Mouse (Mus musculus) limb, embryonic 13.5 days (tissue): ENCODE measurements around the gene Hps5. TPM values are rescaled to one million over a fixed set of nuclear protein-coding genes. Genes with fewer than 3 reads are reported as not detected.
"Not testable (repeated sequence)": the region's sequence is repeated elsewhere in the genome, so short reads cannot be mapped to it uniquely, and the experiment has no call there.

ENCODE experiments used
- ATAC-seq: fragments of 200-750 bp; cut with Nextera tagmentation; 2 replicates; pipeline ENCODE4 v1.8.0; 2017; ENCODE audit warnings: low read depth, moderate number of reproducible peaks, moderate TSS enrichment; ENCODE audit not compliant: low FRiP score
- H3K27ac ChIP-seq: fragments of 300-500 bp; sonication (generic); 2 replicates; pipeline ENCODE4 v1.5.1; 2015; ENCODE audit warnings: inconsistent platforms, mild to moderate bottlenecking, moderate library complexity
- H3K27me3 ChIP-seq: fragments of 300-500 bp; sonication (generic); 2 replicates; pipeline ENCODE4 v1.6.1; 2015; ENCODE audit warnings: mild to moderate bottlenecking, inconsistent platforms
- H3K36me3 ChIP-seq: fragments of 300-500 bp; sonication (generic); 2 replicates; pipeline ENCODE4 v1.6.1; 2015; ENCODE audit warnings: inconsistent platforms, mild to moderate bottlenecking, moderate library complexity
- H3K4me1 ChIP-seq: fragments of 300-500 bp; sonication (generic); 2 replicates; pipeline ENCODE4 v1.6.1; 2015; ENCODE audit warnings: inconsistent platforms
- H3K4me2 ChIP-seq: fragments of 300-500 bp; sonication (generic); replicated peaks from 2 replicates; pipeline ENCODE4 v1.6.1; 2015; ENCODE audit warnings: inconsistent platforms, mild to moderate bottlenecking, moderate library complexity
- H3K4me3 ChIP-seq: fragments of 300-500 bp; sonication (generic); 2 replicates; pipeline ENCODE4 v1.5.1; 2015; ENCODE audit warnings: moderate library complexity, mild to moderate bottlenecking, inconsistent platforms
- H3K9ac ChIP-seq: fragments of 300-500 bp; sonication (generic); 2 replicates; pipeline ENCODE4 v1.6.1; 2015; ENCODE audit warnings: mild to moderate bottlenecking, inconsistent platforms
- H3K9me3 ChIP-seq: fragments of 300-500 bp; sonication (generic); 2 replicates; pipeline ENCODE4 v1.6.1; 2016; ENCODE audit warnings: inconsistent platforms
- whole genome bisulfite sequencing: fragments of 180-500 bp; shearing (Covaris S2); methylation state at CpG from one replicate; pipeline ENCODE4 v1.1.7; 2015; 5-methylcytosine and 5-hydroxymethylcytosine counted together
- polyA plus RNA-seq: library from polyadenylated mRNA; unstranded; fragments of >200 nt; fragmentation: Nextera tagmentation; extraction: Ambion mirVana; gene quantifications from 2 replicates; pipeline ENCODE4 v1.2.1, GENCODE M21; 2015

The Hps5 gene
- polyA plus RNA-seq, 1 experiment from 2014 or later: 22.2 TPM

DNA sequence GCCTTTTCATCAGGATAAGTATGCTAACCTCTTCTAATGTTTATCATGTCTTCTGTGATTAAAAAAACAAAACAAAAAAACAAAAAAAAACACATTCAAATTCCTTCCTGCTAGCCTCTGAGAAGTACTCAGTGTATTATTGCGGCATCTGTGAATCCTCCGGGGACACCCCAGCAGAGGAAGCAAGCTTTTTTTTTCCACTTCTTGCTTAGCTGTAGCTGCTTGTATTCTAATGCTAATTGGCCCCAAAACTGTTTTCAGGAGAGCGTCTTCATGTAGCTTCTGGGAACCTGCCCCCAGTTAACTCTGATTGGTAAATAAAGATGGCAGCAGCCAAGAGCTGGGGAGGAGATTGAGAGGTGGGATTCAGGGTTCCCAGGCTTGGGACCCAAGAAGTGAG, 47.4 kb downstream of the Hps5 start:
- no peak for ATAC-seq
- no peak overlapping the region for H3K4me2 ChIP-seq
- 65% methylated on average over 3 of the region's 3 CpGs for WGBS

DNA sequence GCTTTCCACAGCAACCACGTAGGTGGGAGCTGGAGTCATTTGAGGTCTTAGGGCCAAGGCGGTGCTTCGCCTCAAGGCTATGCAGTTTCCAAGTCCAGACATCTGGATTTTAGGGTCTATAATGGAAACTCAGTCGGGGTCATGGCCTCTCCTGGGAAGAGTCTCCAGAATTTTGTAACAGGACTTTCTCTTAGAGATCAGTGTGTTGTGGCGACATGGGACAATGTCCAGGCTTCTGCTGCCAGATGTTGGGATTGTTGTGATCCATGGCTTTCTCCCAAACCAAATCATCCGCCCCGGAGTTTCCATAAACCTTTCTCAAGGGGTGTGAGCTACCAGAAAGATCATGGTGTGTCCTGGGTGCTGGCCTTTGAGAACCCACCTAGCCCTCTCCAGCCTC, 49.5 kb downstream of the Hps5 start:
- WGBS: 54% methylated on average over 7 of the region's 7 CpGs
- H3K9ac ChIP-seq: no peak overlapping the region

More for the DNA sequence above, 47.4 kb downstream of the Hps5 start:
- Histone ChIP-seq H3K9ac (no peak overlapping the region), H3K9me3 (no peaks in the 10 kb centered on the region), H3K4me1 (no peaks in the 10 kb centered on the region), H3K27ac (no peak overlapping the region), H3K36me3 (no peaks in the 10 kb centered on the region), H3K27me3 (no peaks in the 10 kb centered on the region), H3K4me3 (no peak overlapping the region)

DNA sequence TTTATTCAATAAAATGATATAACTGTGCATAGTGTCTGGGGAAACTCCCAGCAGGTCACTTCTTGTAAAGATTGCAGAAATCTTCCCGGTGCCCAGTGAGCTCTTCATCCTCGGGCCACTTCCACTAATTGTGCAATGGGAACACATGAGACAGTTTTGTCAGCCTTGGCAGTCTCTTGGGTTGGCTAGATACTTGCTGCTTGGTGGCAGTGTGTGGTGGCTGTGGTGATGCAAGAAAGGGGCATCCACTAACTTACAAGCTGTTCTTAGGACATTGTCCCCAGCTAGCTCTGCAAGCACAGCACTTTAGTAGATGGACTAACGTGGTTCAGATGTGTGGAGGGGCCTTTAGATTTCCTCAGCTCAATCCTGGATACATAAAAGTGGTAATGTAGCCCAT, 50.0 kb downstream of the Hps5 start:
- no peaks in the 10 kb centered on the region for H3K4me1 ChIP-seq
- H3K9ac ChIP-seq: no peak overlapping the region
- no peaks in the 10 kb centered on the region for H3K36me3 ChIP-seq
- H3K9me3 ChIP-seq: no peaks in the 10 kb centered on the region
- H3K4me3 ChIP-seq: no peak overlapping the region
- H3K4me2 ChIP-seq: no peak overlapping the region
- no peak for ATAC-seq
- no peaks in the 10 kb centered on the region for H3K27me3 ChIP-seq
- H3K27ac ChIP-seq: no peak overlapping the region
- 63% methylated on average over 3 of the region's 3 CpGs for WGBS

More for the DNA sequence above, 49.5 kb downstream of the Hps5 start:
- no peak for ATAC-seq
- no peak overlapping the region for H3K4me2 ChIP-seq
- no peaks in the 10 kb centered on the region for H3K9me3 ChIP-seq
- no peaks in the 10 kb centered on the region for H3K27me3 ChIP-seq
- H3K36me3 ChIP-seq: no peaks in the 10 kb centered on the region
- H3K4me1 ChIP-seq: no peaks in the 10 kb centered on the region
- no peak overlapping the region for H3K4me3 ChIP-seq
- no peak overlapping the region for H3K27ac ChIP-seq

DNA sequence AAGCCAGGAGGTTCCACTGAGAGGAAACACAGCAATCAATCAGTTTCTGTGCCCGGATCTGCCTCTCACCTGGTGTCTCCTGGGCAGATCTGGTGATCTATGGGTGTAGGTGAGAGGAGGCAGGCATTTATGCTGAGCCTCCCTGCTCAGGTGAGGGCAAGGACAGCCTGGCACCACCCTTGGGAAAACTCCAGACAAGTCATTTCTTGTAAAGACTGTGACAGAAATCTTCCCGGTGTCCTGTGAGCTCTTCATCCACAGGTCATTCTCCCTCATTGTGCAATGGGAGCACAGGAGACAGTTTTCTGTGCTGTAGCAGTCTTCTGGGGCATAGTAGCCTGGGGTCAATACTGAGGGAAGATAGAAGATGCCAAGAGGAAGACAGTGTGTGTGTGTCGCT, 53.0 kb downstream of the Hps5 start, which contains the start of gene Saa1:
TSS of gene Saa1 (minus strand) at position 101 of the 400 bp plus-strand sequence.
- not testable (repeated sequence) for H3K4me3 ChIP-seq, H3K27me3 ChIP-seq, H3K27ac ChIP-seq, H3K4me1 ChIP-seq, H3K36me3 ChIP-seq, H3K4me2 ChIP-seq, ATAC-seq, H3K9ac ChIP-seq, H3K9me3 ChIP-seq
- 68% methylated on average over 3 of the region's 3 CpGs for WGBS

DNA sequence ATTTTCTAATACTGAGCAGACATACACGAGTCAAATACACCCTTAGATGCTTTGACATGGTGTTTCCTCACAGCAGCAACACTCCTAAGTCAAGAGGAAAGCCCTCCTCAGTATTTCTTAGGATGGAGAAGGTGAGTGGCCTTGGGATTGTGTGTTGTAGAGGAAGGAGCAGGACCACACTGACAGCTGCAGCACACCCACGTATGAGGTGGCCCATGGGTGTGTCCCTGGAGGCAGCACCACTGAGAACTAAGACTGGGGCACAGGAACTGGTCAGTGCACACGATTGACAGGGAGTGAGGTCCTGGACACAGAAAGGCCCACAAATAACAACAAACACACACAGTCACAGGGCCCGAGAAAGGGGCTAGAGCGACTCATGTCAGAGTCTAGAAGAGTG, 55.8 kb downstream of the Hps5 start:
- not testable (repeated sequence) for H3K9ac ChIP-seq, H3K27me3 ChIP-seq, H3K4me1 ChIP-seq, H3K9me3 ChIP-seq, ATAC-seq, H3K4me3 ChIP-seq, H3K36me3 ChIP-seq, H3K4me2 ChIP-seq, H3K27ac ChIP-seq
- WGBS: 80% methylated on average over 5 of the region's 5 CpGs

DNA sequence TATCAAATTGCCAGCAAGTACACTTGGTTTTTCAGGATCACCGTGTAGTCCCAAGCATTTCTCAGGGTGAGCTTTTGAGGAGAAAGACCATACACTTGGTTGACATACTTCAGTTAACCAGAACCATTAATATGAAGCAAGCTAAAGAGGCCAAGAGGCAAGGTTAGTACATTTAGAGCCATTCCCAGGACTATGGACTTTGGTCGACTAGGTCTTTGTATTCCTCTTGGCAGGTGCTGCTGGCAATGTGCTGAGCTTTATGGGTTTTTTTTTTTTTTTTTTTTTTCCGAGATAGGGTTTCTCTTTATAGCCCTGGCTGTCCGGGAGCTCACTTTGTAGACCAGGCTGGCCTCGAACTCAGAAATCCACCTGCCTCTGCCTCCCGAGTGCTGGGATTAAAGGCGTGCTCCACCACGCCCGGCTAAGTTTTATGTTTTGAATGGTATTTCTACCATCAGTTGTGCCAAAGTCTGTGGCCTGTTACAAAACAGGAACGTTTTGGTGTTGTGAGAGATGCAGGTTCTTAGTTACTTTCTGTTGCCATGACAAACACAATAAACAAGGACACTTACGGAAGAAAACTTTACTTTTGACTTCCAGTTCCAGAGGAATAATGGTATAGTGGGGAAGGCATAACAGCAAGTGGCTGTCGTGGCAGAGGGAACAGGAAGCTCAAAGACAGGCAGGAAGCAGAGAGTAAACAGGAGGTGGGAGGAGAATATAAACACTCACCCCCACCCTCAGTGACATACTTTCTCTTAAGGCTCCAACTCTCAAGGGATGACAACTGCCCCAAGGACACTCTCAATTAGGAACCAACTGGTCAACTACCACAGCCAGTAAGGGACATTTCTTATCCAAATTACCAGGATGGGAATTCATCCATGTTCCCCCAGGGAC, 57.1 kb downstream of the Hps5 start:
- ATAC-seq: no peak
- no peaks in the 10 kb centered on the region for H3K4me1 ChIP-seq
- no peak overlapping the region for H3K4me2 ChIP-seq
- WGBS: 75% methylated on average over 12 of the region's 12 CpGs
- no peak overlapping the region for H3K9ac ChIP-seq
- H3K36me3 ChIP-seq: no peaks in the 10 kb centered on the region
- H3K27me3 ChIP-seq: no peaks in the 10 kb centered on the region
- no peak overlapping the region for H3K27ac ChIP-seq
- H3K4me3 ChIP-seq: no peak overlapping the region
- H3K9me3 ChIP-seq: no peaks in the 10 kb centered on the region

DNA sequence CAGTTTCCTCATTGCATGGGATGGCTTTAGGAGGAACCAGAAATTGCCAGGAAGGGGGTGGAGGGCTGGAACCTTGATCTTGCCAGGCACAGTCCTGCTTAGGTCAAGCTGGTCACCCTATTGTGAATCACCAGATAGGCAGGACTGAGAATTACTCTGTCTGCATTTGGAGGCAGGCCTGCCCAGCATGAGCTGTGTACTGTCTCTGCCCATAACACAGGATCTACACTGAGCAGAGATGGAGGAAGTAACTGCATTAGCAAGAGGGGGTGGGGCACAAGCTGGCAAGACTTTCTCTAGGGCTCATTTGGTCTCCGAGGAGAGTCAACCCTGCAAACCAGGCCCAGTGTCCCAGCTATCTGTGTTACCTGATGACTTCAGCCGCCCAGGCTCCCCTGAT, 60.9 kb downstream of the Hps5 start:
- H3K9me3 ChIP-seq: no peaks in the 10 kb centered on the region
- H3K36me3 ChIP-seq: no peaks in the 10 kb centered on the region
- H3K4me1 ChIP-seq: no peaks in the 10 kb centered on the region
- H3K4me3 ChIP-seq: no peak overlapping the region
- 66% methylated on average over 2 of the region's 2 CpGs for WGBS
- H3K27me3 ChIP-seq: no peaks in the 10 kb centered on the region
- no peak overlapping the region for H3K27ac ChIP-seq
- no peak for ATAC-seq
- no peak overlapping the region for H3K9ac ChIP-seq
- no peak overlapping the region for H3K4me2 ChIP-seq

DNA sequence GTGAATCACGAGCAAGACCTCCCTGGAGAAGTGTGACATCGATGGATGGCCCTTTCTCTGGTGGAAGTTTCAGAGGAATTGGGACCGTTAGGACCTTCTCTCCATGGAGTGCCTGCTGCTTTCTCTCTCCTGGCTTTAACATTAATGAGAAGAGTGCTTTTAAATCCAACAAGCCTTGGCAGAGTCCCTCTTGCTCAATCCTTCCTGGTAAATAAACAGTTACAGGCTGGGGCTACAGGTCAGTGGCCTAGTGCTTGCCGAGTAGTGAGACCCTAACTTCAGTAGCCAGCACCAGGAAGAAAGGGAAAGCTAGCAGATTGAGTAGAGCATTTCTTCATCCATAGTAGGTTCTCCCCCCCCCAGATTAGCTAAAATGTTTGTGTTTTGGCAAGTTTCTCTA, 63.4 kb downstream of the Hps5 start, which contains the start of gene Saa4:
TSS of gene Saa4 (minus strand) at position 146 of the 400 bp plus-strand sequence.
- no peak for ATAC-seq
- H3K4me1 ChIP-seq: no peaks in the 10 kb centered on the region
- H3K36me3 ChIP-seq: no peaks in the 10 kb centered on the region
- H3K4me3 ChIP-seq: no peak within 1 kb of the TSS
- H3K27ac ChIP-seq: no peak within 1 kb of the TSS
- H3K9me3 ChIP-seq: no peaks in the 10 kb centered on the region
- no peaks in the 10 kb centered on the region for H3K27me3 ChIP-seq
- no peak within 1 kb of the TSS for H3K9ac ChIP-seq
- WGBS: 76% methylated on average over 4 of the region's 4 CpGs
- no peak within 1 kb of the TSS for H3K4me2 ChIP-seq

DNA sequence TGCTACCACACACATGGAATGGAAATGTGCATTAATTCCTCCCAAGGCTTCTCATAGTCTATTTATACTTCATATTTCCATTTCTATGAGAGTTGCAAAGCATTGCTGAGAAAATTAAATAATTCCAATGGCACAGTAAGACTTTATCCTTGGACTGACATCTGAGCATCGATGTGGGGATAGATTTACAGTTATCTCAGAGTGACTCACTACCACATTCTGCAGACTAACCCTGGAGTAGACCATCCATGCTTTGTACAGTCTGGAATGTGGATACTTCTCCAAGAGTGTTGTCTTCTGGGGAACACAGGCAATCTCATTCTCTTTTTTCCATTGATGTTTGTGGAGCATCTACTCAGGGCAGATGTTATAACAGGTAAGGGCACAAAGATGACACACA, 68.3 kb downstream of the Hps5 start:
- H3K4me1 ChIP-seq: no peaks in the 10 kb centered on the region
- no peak overlapping the region for H3K4me3 ChIP-seq
- no peaks in the 10 kb centered on the region for H3K27me3 ChIP-seq
- H3K9ac ChIP-seq: no peak overlapping the region
- H3K4me2 ChIP-seq: no peak overlapping the region
- ATAC-seq: no peak
- WGBS: 91% methylated on average over 1 of the region's 1 CpGs
- H3K36me3 ChIP-seq: no peaks in the 10 kb centered on the region
- H3K9me3 ChIP-seq: no peaks in the 10 kb centered on the region
- no peak overlapping the region for H3K27ac ChIP-seq

DNA sequence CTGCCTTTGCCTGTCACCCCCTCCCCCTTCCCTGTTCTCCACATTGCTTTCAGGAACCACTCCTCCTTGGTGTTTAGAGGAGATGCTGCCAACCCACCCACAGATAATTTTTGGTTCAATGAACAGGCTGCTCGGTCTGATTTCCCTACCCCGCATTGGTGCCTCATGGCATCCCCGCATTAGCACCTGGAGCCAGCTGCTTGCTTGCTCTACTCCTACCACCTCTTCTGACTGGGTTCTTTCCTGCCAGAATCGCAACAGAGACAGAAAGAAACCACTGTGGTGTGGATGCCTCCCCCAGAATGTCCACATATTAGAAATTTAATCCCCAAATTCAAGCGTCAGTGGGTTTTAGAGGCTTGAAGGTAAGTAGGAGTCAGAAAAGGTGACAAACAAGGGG, 71.5 kb downstream of the Hps5 start:
- H3K9me3 ChIP-seq: no peaks in the 10 kb centered on the region
- no peak overlapping the region for H3K27ac ChIP-seq
- no peaks in the 10 kb centered on the region for H3K4me1 ChIP-seq
- no peak overlapping the region for H3K4me3 ChIP-seq
- 74% methylated on average over 5 of the region's 5 CpGs for WGBS
- no peaks in the 10 kb centered on the region for H3K36me3 ChIP-seq
- no peak overlapping the region for H3K4me2 ChIP-seq
- H3K9ac ChIP-seq: no peak overlapping the region
- H3K27me3 ChIP-seq: no peaks in the 10 kb centered on the region; the same call in 1 of the 2 replicates
- no peak for ATAC-seq

DNA sequence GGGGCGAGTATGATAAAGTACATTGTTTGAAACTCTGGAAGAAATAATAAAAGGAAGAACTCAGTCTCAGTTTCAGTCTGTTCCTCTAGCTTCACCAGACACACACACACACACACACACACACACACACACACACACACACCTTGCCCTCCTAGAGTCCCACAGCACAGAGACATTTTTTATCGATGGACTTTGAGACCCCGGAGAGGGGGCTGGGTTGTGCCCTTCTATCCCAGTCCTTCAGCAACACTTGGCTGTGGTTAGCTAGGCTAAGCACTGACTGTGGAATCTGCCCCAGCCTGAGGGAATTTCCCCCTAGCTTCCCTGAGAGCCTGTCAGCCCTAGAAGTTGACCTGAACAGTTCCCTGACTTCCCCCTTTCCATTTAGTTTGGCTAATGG, 72.0 kb downstream of the Hps5 start:
- no peak overlapping the region for H3K4me2 ChIP-seq
- H3K27me3 ChIP-seq: no peaks in the 10 kb centered on the region; the same call in 1 of the 2 replicates
- no peaks in the 10 kb centered on the region for H3K36me3 ChIP-seq
- 92% methylated on average over 3 of the region's 3 CpGs for WGBS
- H3K4me1 ChIP-seq: no peaks in the 10 kb centered on the region
- no peak overlapping the region for H3K9ac ChIP-seq
- ATAC-seq: no peak
- H3K4me3 ChIP-seq: no peak overlapping the region
- H3K9me3 ChIP-seq: no peaks in the 10 kb centered on the region
- no peak overlapping the region for H3K27ac ChIP-seq

DNA sequence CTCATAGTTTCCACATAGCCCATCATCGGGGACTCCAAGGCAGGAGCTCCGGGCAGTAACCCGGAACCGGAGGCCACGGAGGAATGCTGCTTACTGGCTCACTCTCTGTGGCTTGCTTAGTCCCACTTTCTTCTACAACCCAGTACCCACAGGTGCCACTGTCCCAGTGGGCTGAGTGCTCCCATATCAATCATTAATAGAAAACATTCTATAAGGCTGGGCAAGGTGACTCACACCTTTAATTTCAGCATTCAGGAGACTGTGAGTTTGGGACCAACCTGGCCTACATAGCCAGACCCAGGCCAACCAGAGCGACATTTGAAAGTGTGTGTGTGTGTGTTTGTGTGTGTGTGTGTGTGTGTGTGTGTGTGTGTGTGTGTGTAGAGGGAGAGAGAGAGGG, 72.5 kb downstream of the Hps5 start:
- no peak overlapping the region for H3K27ac ChIP-seq
- no peaks in the 10 kb centered on the region for H3K9me3 ChIP-seq
- H3K4me3 ChIP-seq: no peak overlapping the region
- 91% methylated on average over 6 of the region's 6 CpGs for WGBS
- ATAC-seq: no peak
- H3K4me2 ChIP-seq: no peak overlapping the region
- no peaks in the 10 kb centered on the region for H3K4me1 ChIP-seq
- H3K27me3 ChIP-seq: no peaks in the 10 kb centered on the region; the same call in 1 of the 2 replicates
- no peak overlapping the region for H3K9ac ChIP-seq
- H3K36me3 ChIP-seq: no peaks in the 10 kb centered on the region

DNA sequence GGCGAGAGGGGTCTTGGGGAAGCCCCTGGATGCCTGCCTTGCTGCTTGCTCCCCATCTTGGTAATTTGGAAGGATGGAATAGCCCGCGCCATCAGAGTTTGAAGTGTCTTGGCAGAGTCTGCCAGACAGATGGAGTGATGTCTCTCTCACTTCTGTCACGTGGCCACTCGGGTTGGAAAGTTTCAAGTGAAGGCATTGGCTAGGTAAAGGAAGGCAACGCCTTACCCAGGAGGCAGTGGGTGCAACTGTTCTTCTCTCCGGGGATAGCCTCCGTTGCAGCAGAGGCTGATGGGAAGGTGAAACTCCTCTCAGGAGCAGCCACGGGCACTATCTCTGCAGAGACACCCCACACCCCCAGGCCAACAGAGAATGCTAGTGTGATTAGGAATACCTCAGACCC, 75.4 kb downstream of the Hps5 start:
- Histone ChIP-seq H3K4me3 (no peak overlapping the region), H3K4me1 (no peaks in the 10 kb centered on the region), H3K36me3 (no peaks in the 10 kb centered on the region), H3K27me3 (no peaks in the 10 kb centered on the region; the same call in 1 of the 2 replicates), H3K9me3 (no peaks in the 10 kb centered on the region), H3K27ac (no peak overlapping the region), H3K4me2 (no peak overlapping the region), H3K9ac (no peak overlapping the region)
- 73% methylated on average over 9 of the region's 9 CpGs for WGBS
- no peak for ATAC-seq
